Mouse (Mus musculus) testis, adult 2 months (tissue): ENCODE measurements around the gene Timeless.

ENCODE experiments used
- CTCF ChIP-seq: fragments of 200-500 bp; IDR thresholded peaks from 2 replicates; pipeline ENCODE4 v1.5.1; 2012; ENCODE audit warnings: low read depth, mild to moderate bottlenecking, inconsistent platforms, low read length, moderate library complexity; ENCODE audit not compliant: control insufficient read depth, insufficient read depth, insufficient replicate concordance
- POLR2A ChIP-seq: fragments of 200-500 bp; IDR thresholded peaks from 2 replicates; pipeline ENCODE4 v1.6.1; 2012; ENCODE audit warnings: low read depth, mild to moderate bottlenecking, inconsistent platforms, low read length, moderate library complexity; ENCODE audit not compliant: control insufficient read depth

GRCm38 (mm10) chr10:128270866-128271265 lies 39.0 kb downstream of the Timeless start:
- no peak for TF ChIP-seq CTCF
- TF ChIP-seq POLR2A: no peak
